Mouse (Mus musculus) stomach, postnatal 0 days (tissue): ENCODE measurements around the gene Gm26992.

Experiments
- CTCF ChIP-seq: IDR thresholded peaks from 2 replicates; pipeline ENCODE4 v1.5.1; 2016; ENCODE audit warnings: antibody characterized with exemption, low read depth, mild to moderate bottlenecking, moderate library complexity
- EP300 ChIP-seq: optimal IDR thresholded peaks from 2 replicates; pipeline ENCODE3; 2016; ENCODE audit warnings: antibody characterized with exemption

GRCm38 (mm10) chrX:103515346-103515745 is 93.5 kb downstream of the Gm26992 start:
- TF ChIP-seq CTCF (no peak), EP300 (no peak)
